Mouse (Mus musculus) induced T-regulatory cell, adult 2 months (primary cell): ENCODE results near the gene Tcea3.

Source experiments
- DNase-seq: peaks from one replicate; pipeline ENCODE4 v3.0.0-alpha.2; 2012; ENCODE audit warnings: low read depth

Gene Tcea3

DNA sequence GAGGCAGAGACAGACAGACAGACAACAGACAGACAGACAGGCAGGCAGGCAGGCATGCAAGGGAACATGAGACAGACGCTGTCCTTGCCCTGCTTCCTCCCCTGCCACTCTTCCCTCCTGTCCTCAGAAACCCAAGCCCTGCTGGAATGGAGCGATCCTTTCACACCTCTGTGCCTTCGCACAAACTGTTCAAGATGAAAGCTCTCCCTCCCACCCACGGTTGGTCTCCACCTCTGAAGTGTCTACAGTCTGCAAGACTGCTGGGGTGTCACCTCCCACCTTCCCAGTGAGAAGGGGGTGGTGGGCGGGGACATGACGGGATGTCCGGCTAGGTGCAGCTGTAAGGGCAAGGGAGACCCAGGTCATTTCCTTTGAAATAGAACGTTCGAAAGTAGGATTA, 34.1 kb downstream of the Tcea3 start:
- DNase-seq, result no peak

DNA sequence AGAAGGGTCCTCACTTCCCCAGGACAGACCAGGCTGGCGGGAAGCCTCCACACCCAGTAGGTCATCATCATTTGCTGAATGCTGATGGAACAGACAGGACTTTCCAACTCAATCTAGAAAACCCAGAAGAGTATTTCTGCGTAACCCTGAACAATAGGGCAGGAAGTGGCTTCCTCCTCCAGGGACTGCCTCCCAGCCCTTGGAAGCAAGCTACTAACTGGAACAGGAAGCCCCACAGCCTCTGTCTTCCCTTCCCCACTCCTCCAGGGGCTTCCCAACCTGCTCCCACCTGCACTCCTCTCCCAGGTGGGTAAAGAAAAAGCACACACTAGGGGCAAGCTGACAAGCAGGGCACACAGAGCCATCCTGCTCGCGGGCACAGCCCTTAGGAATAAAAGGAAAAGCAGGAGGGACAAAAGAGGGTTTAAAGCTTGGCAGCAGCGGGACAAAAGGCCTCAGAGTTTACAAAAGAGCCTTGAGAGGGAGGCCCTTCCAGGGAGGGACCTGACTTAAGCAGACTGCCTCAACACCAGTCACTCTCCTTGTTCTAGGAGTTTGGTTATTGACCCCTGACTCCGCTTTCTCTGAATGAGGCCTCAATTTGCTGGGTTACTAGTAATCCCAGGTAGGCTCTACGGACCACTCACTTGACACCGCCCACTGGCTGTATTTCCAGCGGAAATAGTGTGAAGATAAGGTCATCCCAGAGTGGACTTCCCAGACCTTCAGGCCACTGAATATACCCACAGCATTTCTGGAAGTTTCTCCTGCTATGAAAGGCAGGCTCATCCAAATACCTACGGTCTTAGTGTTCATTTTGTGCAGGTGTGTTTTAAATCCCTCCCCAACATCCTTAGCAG, 35.3 kb downstream of the Tcea3 start:
- no peak for DNase-seq

DNA sequence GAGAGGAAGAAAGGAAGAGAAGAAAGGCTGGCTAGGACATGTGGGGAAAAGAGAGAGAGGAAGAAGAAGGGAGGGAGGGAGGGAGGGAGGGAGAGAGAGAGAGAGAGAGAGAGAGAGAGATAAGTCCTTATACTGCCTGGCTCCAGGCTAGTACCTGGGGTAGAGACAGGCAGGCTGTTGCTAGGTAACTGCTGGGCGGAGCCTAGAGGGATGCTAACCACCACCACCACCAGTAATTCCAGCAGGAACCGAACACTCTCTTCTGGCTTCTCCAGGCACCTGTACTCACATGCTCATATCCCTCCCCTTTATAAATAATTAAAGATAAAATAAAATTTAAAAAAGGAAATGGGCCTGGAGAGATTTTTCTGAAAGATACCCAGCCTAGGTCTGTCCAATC, 36.3 kb downstream of the Tcea3 start:
- no peak for DNase-seq

DNA sequence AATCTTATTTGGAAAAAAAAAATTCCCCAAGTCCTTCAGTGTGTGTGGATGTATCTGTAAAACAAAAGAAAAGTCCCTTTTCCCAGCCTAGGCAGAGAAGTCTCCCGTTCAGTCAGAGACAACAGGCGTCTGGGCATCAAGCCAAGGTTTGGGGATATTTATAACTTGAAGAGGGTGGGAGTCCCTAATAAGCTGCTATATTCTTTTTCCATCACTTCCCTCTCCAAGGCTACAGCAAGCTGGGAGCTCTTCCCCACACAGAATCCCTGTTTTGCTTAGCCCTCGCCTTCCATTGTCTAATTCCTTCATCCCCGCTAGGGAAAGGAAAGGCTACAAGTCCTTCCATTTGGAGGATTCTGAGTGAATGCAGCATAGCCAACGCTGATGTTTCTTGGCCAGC, 36.9 kb downstream of the Tcea3 start, which contains the start of gene Zfp46:
TSS of gene Zfp46 (plus strand) at position 229 of the 400 bp plus-strand sequence.
- peak; percentile 23 for DNase-seq

DNA sequence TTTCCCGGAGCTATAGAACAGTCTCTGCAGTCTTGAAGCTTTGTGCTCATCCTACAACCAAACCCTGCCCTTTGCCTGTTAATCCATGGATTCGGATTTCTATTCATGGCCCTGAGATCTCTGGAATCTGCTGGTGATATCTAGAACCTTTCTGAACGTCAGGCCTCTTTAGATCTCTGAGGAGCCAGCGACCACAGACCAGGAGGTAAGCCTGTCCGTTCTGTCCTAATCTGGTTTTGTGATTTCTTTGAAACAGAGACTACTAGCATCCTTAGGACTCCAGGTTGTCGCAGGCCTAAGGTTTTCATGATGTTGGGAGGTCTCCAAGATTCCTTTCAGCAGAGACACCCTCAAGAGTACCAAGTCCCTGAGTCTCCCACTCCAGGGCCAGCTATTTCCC, 37.4 kb downstream of the Tcea3 start:
- DNase-seq, result no peak

DNA sequence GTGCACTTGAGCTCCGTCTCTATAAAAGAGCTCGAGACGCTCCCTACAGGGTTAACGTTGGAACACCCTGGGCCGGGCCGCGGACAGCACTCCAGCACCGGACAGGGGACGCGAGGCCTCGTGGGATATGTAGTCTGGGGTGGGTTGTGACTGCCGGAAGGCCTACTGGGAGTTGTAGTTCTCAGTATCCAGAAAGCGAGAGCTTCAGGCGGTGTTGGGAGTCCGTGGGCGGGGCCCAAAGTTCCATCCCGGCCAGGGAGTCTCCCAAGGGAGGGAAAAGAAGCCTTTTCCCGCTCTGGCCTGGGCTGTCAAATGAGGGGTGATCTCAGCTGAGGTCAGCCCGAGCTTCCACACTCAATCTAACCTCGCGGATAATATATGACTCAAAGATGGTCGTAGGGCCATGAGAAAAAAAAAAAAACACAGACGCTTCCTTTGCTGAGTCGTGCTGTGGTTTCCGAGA, 37.9 kb downstream of the Tcea3 start:
- DNase-seq, result peak; percentile 94

DNA sequence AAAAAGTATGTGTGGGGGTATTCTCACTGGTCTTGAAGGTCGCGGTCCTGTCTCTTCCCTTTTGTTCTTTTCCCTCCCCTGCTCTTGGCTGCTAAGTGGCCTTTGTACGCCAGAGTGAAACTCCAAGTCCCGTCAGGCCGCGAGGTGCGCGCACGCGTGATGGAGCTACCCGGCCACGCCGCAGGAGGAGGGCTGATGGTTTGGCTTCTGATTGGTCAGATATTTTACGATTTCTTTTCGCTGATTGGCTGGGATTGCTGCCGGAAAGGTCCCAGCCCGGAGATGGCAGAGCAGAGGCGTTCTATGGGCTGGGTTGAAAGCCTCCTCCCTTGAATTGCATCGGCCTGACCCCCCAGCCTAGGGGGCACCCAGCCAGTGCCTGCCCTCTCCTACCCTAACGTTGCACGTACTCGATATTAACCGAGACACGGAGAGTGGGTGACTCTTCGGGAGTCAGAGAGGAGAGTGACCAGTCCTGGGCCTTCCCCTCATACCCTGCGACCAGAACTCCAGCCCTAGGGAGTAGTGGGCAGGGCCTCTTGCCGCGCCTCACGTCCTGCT, 38.4 kb downstream of the Tcea3 start:
- DNase-seq, result peak; percentile 98

DNA sequence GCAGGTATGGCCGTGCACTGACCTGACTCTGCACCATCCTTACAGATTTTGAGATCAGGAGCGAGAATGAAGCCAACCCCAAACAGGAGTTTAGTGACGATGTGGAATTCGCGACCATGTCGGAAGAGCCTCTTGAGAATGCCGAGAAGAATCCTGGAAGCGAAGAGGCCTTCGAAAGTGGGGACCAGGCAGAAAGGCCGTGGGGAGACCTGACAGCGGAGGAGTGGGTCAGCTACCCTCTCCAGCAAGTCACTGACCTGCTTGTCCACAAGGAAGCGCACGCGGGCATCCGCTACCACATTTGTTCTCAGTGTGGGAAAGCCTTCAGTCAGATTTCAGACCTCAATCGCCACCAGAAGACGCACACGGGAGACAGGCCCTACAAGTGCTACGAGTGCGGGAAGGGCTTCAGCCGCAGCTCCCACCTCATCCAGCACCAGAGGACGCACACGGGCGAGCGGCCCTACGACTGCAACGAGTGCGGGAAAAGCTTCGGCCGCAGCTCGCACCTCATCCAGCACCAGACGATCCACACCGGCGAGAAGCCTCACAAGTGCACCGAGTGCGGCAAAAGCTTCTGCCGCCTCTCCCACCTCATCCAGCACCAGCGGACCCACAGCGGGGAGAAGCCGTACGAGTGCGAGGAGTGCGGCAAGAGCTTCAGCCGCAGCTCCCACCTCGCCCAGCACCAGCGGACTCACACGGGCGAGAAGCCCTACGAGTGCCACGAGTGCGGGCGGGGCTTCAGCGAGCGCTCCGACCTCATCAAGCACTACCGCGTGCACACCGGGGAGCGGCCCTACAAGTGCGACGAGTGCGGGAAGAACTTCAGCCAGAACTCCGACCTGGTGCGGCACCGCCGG, 42.6 kb downstream of the Tcea3 start:
- DNase-seq, result no peak

DNA sequence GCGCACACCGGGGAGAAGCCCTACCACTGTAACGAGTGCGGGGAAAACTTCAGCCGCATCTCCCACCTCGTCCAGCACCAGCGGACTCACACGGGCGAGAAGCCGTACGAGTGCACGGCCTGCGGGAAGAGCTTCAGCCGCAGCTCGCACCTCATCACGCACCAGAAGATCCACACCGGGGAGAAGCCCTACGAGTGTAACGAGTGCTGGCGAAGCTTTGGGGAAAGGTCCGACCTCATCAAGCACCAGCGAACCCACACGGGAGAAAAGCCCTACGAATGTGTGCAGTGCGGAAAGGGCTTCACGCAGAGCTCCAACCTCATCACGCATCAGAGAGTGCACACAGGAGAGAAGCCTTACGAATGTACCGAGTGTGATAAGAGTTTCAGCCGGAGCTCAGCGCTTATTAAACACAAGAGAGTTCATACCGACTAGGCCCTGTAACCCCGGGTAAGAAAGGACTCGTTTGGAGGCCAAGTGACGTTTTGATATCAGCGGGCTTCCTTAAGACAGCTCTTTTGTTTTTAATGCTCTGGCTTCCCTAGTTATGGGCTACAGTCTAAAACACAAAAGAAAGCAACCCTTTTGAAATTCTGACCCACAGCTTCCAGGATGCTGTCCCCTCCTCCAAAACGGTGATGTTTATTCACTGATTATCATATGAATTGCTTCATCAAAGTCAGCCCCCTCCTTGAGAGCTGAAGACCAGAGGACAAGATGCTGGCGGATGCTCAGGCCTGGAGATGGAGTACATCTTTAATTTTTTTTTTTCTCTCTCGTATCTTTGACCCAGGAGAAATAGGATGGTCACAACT, 43.5 kb downstream of the Tcea3 start:
- DNase-seq, result no peak

DNA sequence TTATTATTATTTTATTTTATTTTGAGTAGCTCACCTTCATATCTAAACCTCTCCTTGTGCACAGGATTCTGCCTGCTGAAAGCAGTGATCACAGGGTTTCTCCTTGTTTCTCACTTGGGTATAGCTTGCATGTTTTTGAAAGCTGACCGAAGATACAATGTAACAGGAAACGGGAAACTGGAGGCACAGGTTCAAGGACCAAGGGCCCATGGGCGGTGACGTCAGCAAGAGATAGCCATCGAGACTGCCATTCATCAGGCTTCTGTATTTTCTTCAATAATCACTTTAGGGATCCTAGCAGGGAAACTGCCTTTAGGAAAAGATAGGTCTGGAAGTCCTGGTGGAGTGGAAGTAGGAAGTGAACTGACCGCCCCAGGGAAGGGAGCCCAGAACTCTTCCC, 44.2 kb downstream of the Tcea3 start:
- no peak for DNase-seq

DNA sequence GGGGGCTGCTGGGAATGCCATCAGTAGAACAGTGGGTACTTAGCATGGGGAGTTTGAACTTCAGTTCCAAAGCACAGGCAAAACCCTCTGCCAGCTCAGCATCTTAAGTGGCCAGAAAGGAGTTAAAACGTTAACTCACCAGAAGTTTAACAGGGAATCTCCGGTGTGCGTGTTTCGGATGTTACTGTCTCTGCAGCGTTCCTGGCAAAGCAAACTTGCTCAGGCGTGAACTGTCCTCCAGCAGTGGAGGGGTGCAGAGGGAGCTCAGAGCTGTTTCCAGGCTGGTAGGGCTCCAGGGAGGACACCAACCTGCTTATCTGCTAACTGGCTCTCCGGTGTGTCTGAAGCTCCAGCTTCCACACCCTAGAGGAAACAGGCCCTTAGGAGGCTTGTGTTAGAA, 48.4 kb downstream of the Tcea3 start:
- no peak for DNase-seq

DNA sequence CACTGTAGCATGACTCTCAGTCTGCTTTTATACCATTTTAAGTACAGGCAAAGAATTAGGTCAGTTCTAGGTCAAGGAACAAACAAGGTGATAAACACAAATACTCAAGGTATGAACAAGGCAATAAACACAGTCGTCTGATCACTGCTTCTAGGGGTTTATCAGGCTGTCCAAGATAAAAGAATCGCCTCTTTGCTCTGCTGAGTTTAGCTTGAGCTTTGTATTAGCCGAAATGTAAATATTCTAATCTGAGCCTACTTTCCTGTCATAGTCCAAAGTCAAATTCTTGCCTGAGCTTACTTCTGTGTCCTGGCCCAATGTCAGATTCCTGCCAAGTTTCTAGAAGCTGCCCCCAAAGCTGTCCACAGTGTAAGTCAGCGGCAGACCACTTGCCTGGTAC, 54.9 kb downstream of the Tcea3 start:
- no peak for DNase-seq

DNA sequence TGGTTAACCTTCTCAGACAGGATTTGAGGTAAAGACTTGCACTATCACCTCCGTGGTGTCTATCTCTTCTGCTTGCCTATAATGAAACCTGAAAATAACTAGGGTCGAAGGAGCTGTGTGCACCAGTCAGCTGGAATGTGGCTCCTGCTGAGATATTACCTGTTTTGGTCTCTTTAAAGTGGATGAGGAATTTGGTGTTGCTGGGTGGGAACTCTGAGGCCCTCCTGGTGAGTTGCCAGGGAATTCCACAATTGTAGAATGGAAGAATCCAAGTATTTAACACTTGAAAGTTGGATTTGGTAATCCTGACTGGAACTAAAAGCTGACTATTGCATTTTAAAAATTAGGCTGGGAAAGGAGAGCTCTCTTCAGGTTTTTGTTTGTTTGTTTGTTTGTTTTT, 56.7 kb downstream of the Tcea3 start:
- DNase-seq, result no peak

DNA sequence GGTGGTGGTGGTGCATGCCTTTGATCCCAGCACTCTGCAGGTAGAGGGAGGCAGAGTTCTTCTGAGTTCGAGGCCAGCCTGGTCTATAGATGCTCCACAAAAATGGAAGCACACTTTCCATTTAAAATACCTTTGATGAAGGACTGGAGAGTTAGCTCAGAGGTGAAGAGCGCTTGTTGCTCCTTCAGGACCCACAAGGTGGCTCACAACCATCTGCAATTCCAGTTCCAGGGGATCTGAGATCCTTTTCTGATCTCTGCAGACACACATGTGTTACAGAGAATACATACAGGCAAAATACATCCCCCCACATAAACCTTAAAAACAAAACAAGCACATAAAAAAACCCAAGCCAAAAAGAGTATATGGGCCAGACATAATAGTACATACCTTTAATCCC, 60.8 kb downstream of the Tcea3 start:
- DNase-seq, result no peak

DNA sequence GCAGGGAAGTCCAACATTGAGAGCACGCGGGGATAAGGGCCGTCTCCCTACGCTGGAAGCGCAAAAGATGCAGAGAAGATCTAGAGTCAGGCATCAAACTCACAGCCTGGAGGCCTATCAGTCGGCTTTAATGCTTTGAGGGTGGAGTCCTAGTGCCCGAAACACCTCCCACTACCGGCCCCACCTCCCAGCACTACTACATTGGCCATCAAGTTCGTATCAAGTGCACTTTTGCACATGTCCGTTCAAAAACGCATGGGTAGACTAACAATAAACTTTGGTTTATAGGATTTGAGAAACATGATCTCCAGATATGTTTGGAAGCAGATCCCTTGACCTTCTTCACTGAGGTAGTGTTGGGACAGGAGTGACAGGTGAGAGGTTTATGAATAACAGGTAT, 62.3 kb downstream of the Tcea3 start:
- peak; percentile 88 for DNase-seq

DNA sequence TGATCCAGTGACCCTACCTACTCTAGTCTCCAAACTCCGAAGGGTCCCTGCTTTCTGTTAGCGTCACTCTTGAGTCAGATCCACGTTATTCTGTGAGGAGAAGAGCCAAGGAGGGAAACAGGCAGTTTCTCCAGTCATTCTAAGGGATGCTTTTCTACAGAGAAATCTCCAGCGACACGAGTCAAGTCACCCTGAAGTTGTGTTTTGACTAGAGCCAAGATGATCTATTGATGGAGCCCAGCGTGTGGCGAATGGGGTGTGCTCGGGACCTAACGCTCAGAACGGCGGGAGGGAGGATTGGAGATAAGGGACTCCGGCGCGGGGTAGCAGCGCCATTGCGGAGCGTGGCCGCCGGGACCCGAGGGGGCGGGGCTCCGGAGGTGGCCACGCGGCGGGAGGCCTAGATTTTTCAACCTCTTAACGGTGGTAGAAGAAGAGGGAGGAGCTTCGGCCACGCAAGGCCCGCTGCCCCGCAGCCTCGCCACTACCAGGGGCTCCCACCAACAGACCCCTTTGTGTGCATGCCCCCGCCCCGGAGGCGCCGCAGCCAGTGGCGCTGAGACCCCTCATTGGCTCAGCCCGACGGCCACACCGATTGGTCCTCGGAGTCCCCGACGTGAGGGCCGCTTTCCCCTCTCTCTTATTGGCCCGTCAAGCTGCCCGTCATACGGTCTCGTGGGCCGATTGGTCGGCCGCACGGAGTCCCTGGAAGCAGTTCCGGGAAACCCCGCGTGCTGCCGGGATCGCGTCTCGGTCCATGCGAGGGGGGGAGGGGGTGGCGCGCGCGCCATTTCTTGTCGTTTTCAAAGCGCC, 62.9 kb downstream of the Tcea3 start, which contains the start of gene Hnrnpr:
TSS of gene Hnrnpr (plus strand) at position 714 of the 813 bp plus-strand sequence.
- peak; percentile 99 for DNase-seq

DNA sequence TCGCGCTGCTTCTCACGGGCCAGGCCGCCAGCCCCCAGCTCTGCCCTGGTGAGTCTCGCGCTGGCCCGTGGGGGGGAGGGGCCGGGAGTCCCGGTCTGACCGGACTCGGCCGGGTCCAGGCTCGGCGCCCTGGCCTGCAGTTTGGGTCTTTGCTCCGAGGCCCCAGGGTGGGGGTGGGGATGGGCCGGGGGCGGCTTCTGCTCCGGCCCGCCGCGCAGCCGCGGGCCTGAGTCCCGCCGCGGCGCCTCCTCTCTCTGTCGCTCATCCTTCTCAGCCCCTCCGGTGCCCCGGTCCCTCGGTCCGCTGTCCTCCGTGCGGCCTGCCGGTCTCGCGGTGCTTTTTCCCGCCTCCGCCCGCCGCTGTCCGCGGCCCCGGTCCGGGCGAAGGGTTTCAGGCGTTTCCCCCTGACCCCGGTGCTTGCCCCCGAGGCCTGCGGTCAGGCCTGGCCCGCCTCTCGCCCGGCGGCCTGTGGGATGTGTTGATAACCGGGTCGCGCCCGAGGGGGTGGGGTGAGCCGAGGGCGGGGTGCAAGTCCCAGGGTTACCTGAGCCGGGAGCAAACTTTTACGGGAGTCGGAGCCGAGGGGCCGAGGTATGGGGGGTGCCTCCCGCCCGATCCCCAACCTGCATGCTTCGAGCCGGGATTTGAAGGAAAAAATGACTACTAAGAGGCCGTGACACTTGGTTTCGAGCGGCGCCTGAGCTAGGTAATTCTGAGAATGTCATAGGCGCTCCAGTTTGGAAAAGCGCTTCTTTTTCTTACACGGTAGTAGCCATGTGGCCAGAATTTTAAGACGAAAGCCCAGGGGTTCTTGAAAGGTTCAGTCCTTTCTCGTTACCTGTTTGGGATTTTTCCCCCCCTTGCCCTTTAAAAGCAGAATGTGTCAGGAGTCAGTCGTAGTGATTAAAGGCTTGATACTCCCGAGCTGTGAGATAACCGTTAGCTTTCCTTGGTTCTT, 63.8 kb downstream of the Tcea3 start:
- peak; percentile 72 for DNase-seq

DNA sequence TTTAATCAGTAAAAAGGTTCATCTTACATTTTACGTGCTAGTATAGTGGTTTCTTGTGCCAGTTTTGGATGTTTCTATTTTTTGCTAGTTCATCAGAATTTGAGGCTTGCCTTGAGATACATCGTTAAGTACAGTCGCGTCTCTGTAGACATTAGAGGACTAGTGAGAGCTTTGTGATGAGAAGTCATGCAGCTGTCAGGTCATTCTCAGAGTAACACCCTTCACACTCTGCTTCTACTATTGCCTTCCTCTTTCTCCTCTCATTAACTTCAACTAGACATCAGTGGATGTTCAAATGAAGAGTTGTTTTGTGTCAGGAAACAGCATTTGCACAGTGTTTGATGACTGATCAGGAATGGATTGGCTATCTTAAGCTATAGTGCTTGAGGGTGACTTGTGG, 65.1 kb downstream of the Tcea3 start:
- peak; percentile 44 for DNase-seq

DNA sequence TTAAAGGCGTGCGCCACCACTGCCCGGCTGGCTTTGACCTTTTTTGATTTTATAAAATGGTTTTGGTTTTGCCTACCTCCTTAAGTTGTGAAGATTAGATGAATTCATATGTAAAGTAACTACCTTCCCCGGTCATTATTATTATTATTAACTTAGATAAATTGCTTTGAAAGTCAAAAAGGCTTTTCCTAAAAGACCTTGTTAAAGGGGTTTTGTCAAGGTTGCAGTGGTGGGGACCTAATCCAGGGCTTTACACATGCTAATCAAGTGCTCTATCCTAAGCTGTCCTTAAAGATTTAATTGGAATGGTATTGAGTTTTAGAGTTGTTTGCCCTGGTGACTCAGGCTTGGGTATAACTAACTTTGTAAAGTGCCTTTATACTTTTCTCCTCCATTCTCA, 70.1 kb downstream of the Tcea3 start:
- no peak for DNase-seq

DNA sequence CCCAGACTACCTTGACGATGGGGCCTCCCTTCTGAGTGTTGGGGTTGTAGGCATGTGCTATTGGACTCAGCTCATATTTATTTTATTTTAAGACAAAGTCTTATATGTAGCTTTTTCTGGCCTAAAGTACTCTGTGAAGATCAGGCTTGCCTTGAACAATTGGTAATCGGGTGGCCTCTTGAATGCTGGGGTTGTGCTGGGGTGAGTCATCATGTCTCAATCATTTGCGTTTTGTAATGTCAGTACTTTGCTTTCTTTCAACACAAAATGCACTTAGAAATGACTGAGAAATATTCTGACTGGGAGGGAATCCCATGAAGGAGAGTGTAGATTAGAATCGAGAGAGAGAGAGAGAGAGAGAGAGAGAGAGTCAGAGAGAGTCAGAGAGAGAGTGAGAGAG, 72.5 kb downstream of the Tcea3 start:
- no peak for DNase-seq
